Mouse (Mus musculus) CH12.LX (cell line): Measurements from ENCODE around the gene Adcy5.

Source experiments
- CHD2 ChIP-seq: IDR thresholded peaks from 2 replicates; pipeline ENCODE4 v1.6.1; 2011; ENCODE audit warnings: low read length, improper control_type of control experiment
- CTCF ChIP-seq, 2 experiments: IDR thresholded peaks in 1 of 2; conservative IDR thresholded peaks in 1 of 2; 2 replicates each; pipeline ENCODE4 v1.5.1; 2011 to 2012; ENCODE audit warnings: low read depth in 2 of 2, low read length in 2 of 2, improper control_type of control experiment in 1 of 2, inconsistent platforms in 1 of 2, mild to moderate bottlenecking in 1 of 2, moderate library complexity in 1 of 2
- E2F4 ChIP-seq: IDR thresholded peaks from 2 replicates; pipeline ENCODE4 v1.6.1; 2011; ENCODE audit warnings: low read depth, low read length, improper control_type of control experiment; ENCODE audit not compliant: insufficient replicate concordance
- ELF1 ChIP-seq: IDR thresholded peaks from 2 replicates; pipeline ENCODE4 v1.6.1; 2014; ENCODE audit warnings: low read depth, mild to moderate bottlenecking, inconsistent platforms, low read length, improper control_type of control experiment
- EP300 ChIP-seq: IDR thresholded peaks from 2 replicates; pipeline ENCODE4 v1.6.1; 2011; ENCODE audit warnings: low read length, improper control_type of control experiment
- HCFC1 ChIP-seq: IDR thresholded peaks from 2 replicates; pipeline ENCODE4 v1.6.1; 2012; ENCODE audit warnings: low read depth, mild to moderate bottlenecking, inconsistent platforms, low read length, improper control_type of control experiment
- JUND ChIP-seq: conservative IDR thresholded peaks from 2 replicates; pipeline ENCODE4 v1.6.1; 2011; ENCODE audit warnings: low read depth, low read length, improper control_type of control experiment
- KAT2A ChIP-seq: IDR thresholded peaks from 2 replicates; pipeline ENCODE4 v1.6.1; 2012; ENCODE audit warnings: low read length, improper control_type of control experiment, inconsistent platforms; ENCODE audit not compliant: insufficient replicate concordance
- MAFK ChIP-seq: IDR thresholded peaks from 2 replicates; pipeline ENCODE4 v1.6.1; 2011; ENCODE audit warnings: low read length, improper control_type of control experiment; ENCODE audit not compliant: insufficient replicate concordance
- MAZ ChIP-seq: IDR thresholded peaks from 2 replicates; pipeline ENCODE4 v1.6.1; 2012; ENCODE audit warnings: low read depth, mild to moderate bottlenecking, inconsistent platforms, low read length, improper control_type of control experiment, moderate library complexity
- POLR2AphosphoS2 ChIP-seq: IDR thresholded peaks from 2 replicates; pipeline ENCODE4 v1.6.1; 2011; ENCODE audit warnings: low read depth, low read length, improper control_type of control experiment
- RCOR1 ChIP-seq: conservative IDR thresholded peaks from 2 replicates; pipeline ENCODE4 v1.6.1; 2012; ENCODE audit warnings: low read depth, mild to moderate bottlenecking, inconsistent platforms, low read length, improper control_type of control experiment
- USF1 ChIP-seq: IDR thresholded peaks from 2 replicates; pipeline ENCODE4 v1.6.1; 2014; ENCODE audit warnings: low read depth, mild to moderate bottlenecking, inconsistent platforms, low read length, improper control_type of control experiment
- ZMIZ1 ChIP-seq: IDR thresholded peaks from 2 replicates; pipeline ENCODE4 v1.6.1; 2012; ENCODE audit warnings: low read depth, mild to moderate bottlenecking, inconsistent platforms, low read length, improper control_type of control experiment

GRCm38 (mm10) chr16:35189420-35190141, 34.9 kb downstream of the Adcy5 start:
- no peak for TF ChIP-seq EP300
- no peak for TF ChIP-seq CTCF (conservative IDR thresholded peaks at IDR 0.05 in 1 of 2, IDR thresholded peaks at IDR 0.05 in 1 of 2; ENCODE audit: low read depth in 2 of 2, low read length in 2 of 2)
- TF ChIP-seq KAT2A: no peak
- TF ChIP-seq ZMIZ1: no peak
- TF ChIP-seq RCOR1: no peak
- no peak for TF ChIP-seq HCFC1
- TF ChIP-seq ELF1: no peak
- TF ChIP-seq USF1: no peak
- no peak for TF ChIP-seq MAFK
- no peak for TF ChIP-seq JUND
- no peak for TF ChIP-seq E2F4
- TF ChIP-seq CHD2: no peak
- no peak for TF ChIP-seq MAZ
- no peak for TF ChIP-seq POLR2AphosphoS2
